Mouse (Mus musculus) MEL (cell line): ENCODE measurements around the gene Zfp277. TPM values are rescaled to one million over a fixed set of nuclear protein-coding genes. Genes with fewer than 3 reads are reported as not detected.

Experiments
- DNase-seq: peaks from one replicate; pipeline ENCODE4 v3.0.0; 2011; ENCODE audit warnings: low read depth, low spot score
- H3K27ac ChIP-seq: 2 replicates; pipeline ENCODE4 v1.5.1; 2012; ENCODE audit warnings: low read depth, mild to moderate bottlenecking, control low read depth, low read length, moderate library complexity; ENCODE audit not compliant: control insufficient read depth
- H3K27me3 ChIP-seq, 2 experiments: fragments of 150-350 bp in 1 of 2; sonication (generic) in 1 of 2; 2 replicates each; pipeline ENCODE4 v1.6.1; 2012; ENCODE audit warnings: low read length in 2 of 2, mild to moderate bottlenecking in 2 of 2, improper control_type of control experiment in 1 of 2, moderate library complexity in 1 of 2; ENCODE audit not compliant: insufficient read depth in 2 of 2, control insufficient read depth in 1 of 2
- H3K36me3 ChIP-seq, 2 experiments: 2 replicates each; pipeline ENCODE4 v1.6.1; 2012 to 2014; ENCODE audit warnings: low read length in 2 of 2, improper control_type of control experiment in 1 of 2, inconsistent platforms in 1 of 2, mild to moderate bottlenecking in 1 of 2; ENCODE audit not compliant: insufficient read depth in 2 of 2, control insufficient read depth in 1 of 2
- H3K4me1 ChIP-seq, 2 experiments: fragments of 150-350 bp in 1 of 2; sonication (generic) in 1 of 2; 2 replicates each; pipeline ENCODE4 v1.6.1; 2012; ENCODE audit warnings: low read length in 2 of 2, improper control_type of control experiment in 1 of 2, mild to moderate bottlenecking in 1 of 2; ENCODE audit not compliant: insufficient read depth in 2 of 2, control insufficient read depth in 1 of 2
- H3K4me3 ChIP-seq, 2 experiments: fragments of 150-350 bp in 1 of 2; sonication (generic) in 1 of 2; 2 replicates each; pipeline ENCODE4 v1.5.1; 2012; ENCODE audit warnings: low read depth in 2 of 2, low read length in 2 of 2, mild to moderate bottlenecking in 2 of 2, moderate library complexity in 2 of 2, control low read depth in 1 of 2, improper control_type of control experiment in 1 of 2; ENCODE audit not compliant: control insufficient read depth in 1 of 2, insufficient read depth in 1 of 2
- H3K79me2 ChIP-seq: 2 replicates; pipeline ENCODE4 v1.6.1; 2012; ENCODE audit warnings: mild to moderate bottlenecking, low read length, moderate library complexity; ENCODE audit not compliant: control insufficient read depth, poor library complexity, insufficient read depth
- H3K9ac ChIP-seq: 2 replicates; pipeline ENCODE4 v1.6.1; 2012; ENCODE audit warnings: low read depth, mild to moderate bottlenecking, control low read depth, low read length, moderate library complexity; ENCODE audit not compliant: control insufficient read depth, poor library complexity, severe bottlenecking
- H3K9me3 ChIP-seq: fragments of 150-350 bp; sonication (generic); replicated peaks from 2 replicates; pipeline ENCODE4 v1.6.1; 2012; ENCODE audit warnings: mild to moderate bottlenecking, low read length, improper control_type of control experiment, moderate library complexity; ENCODE audit not compliant: insufficient read depth
- CHD1 ChIP-seq: IDR thresholded peaks from 2 replicates; pipeline ENCODE4 v1.6.1; 2012; ENCODE audit warnings: low read depth, mild to moderate bottlenecking, inconsistent platforms, low read length, improper control_type of control experiment
- CHD2 ChIP-seq: IDR thresholded peaks from 2 replicates; pipeline ENCODE4 v1.6.1; 2011; ENCODE audit warnings: low read length, improper control_type of control experiment
- E2F4 ChIP-seq: IDR thresholded peaks from 2 replicates; pipeline ENCODE4 v1.6.1; 2011; ENCODE audit warnings: low read depth, low read length, improper control_type of control experiment, borderline replicate concordance
- ETS1 ChIP-seq: IDR thresholded peaks from 2 replicates; pipeline ENCODE4 v1.6.1; 2012; ENCODE audit warnings: low read depth, mild to moderate bottlenecking, inconsistent platforms, low read length, improper control_type of control experiment, moderate library complexity
- GABPA ChIP-seq: IDR thresholded peaks from 2 replicates; pipeline ENCODE4 v1.6.1; 2012; ENCODE audit warnings: low read depth, mild to moderate bottlenecking, inconsistent platforms, low read length, improper control_type of control experiment, moderate library complexity
- HCFC1 ChIP-seq: IDR thresholded peaks from 2 replicates; pipeline ENCODE4 v1.6.1; 2012; ENCODE audit warnings: low read depth, mild to moderate bottlenecking, inconsistent platforms, low read length, improper control_type of control experiment, moderate library complexity
- MAFK ChIP-seq: IDR thresholded peaks from 2 replicates; pipeline ENCODE4 v1.6.1; 2011; ENCODE audit warnings: low read depth, mild to moderate bottlenecking, low read length, improper control_type of control experiment, borderline replicate concordance
- MYB ChIP-seq: IDR thresholded peaks from 2 replicates; pipeline ENCODE4 v1.6.1; 2011; ENCODE audit warnings: mild to moderate bottlenecking, low read depth, low read length, improper control_type of control experiment
- MYC ChIP-seq: IDR thresholded peaks from 2 replicates; pipeline ENCODE4 v1.6.1; 2011; ENCODE audit warnings: low read depth, mild to moderate bottlenecking, low read length, improper control_type of control experiment, moderate library complexity
- NELFE ChIP-seq: IDR thresholded peaks from 2 replicates; pipeline ENCODE4 v1.6.1; 2011; ENCODE audit warnings: low read depth, low read length, improper control_type of control experiment
- POLR2AphosphoS2 ChIP-seq: IDR thresholded peaks from 2 replicates; pipeline ENCODE4 v1.6.1; 2011; ENCODE audit warnings: low read length, improper control_type of control experiment
- POLR2AphosphoS5 ChIP-seq: IDR thresholded peaks from 2 replicates; pipeline ENCODE4 v1.6.1; 2012; ENCODE audit warnings: low read depth, borderline replicate concordance, mild to moderate bottlenecking, inconsistent platforms, low read length, moderate library complexity, mixed read lengths
- SIN3A ChIP-seq: IDR thresholded peaks from 2 replicates; pipeline ENCODE4 v1.6.1; 2012; ENCODE audit warnings: low read length, improper control_type of control experiment, inconsistent platforms
- TAL1 ChIP-seq: IDR thresholded peaks from 2 replicates; pipeline ENCODE4 v1.6.1; 2012; ENCODE audit warnings: mild to moderate bottlenecking, inconsistent platforms, low read length, moderate library complexity, mixed read lengths
- TBP ChIP-seq: IDR thresholded peaks from 2 replicates; pipeline ENCODE4 v1.8.0; 2011; ENCODE audit warnings: low read depth, low read length, improper control_type of control experiment
- TCF12 ChIP-seq: IDR thresholded peaks from 2 replicates; pipeline ENCODE4 v1.6.1; 2014; ENCODE audit warnings: low read depth, mild to moderate bottlenecking, inconsistent platforms, low read length, improper control_type of control experiment, moderate library complexity
- ZC3H11A ChIP-seq: IDR thresholded peaks from 2 replicates; pipeline ENCODE4 v1.6.1; 2012; ENCODE audit warnings: low read depth, mild to moderate bottlenecking, inconsistent platforms, low read length, improper control_type of control experiment
- ZKSCAN1 ChIP-seq: IDR thresholded peaks from 2 replicates; pipeline ENCODE4 v1.6.1; 2012; ENCODE audit warnings: low read depth, mild to moderate bottlenecking, inconsistent platforms, low read length, improper control_type of control experiment, moderate library complexity
- ZMIZ1 ChIP-seq: IDR thresholded peaks from 2 replicates; pipeline ENCODE4 v1.6.1; 2012; ENCODE audit warnings: low read depth, mild to moderate bottlenecking, inconsistent platforms, low read length, improper control_type of control experiment, moderate library complexity
- ZNF384 ChIP-seq: IDR thresholded peaks from 2 replicates; pipeline ENCODE4 v1.6.1; 2012; ENCODE audit warnings: low read depth, mild to moderate bottlenecking, inconsistent platforms, low read length, improper control_type of control experiment
- polyA plus RNA-seq, 2 experiments: library from polyadenylated mRNA; stranded (reverse) in 1 of 2; unstranded in 1 of 2; fragments of >175 nt in 1 of 2; fragments of >200 nt in 1 of 2; gene quantifications; 2 replicates each; pipeline versions ENCODE4 v1.2.1 to v1.2.4; 2012; ENCODE audit warnings: low replicate concordance in 2 of 2, low read depth in 1 of 2; ENCODE audit not compliant: insufficient read length in 2 of 2, insufficient read depth in 1 of 2, missing spikeins in 1 of 2
- total RNA-seq: library from RNA; depleted of rRNA; stranded (reverse); fragments of 300-350 nt; gene quantifications from 2 replicates; pipeline ENCODE4 v1.2.3, GENCODE M21; 2012

The Zfp277 gene
- total and polyA plus RNA-seq, 3 experiments: 1.1 to 1.9 TPM; not detected in 1

GRCm38 (mm10) chr12:40463828-40464227, 18.1 kb upstream of the Zfp277 start:
- TF ChIP-seq CHD2 (no peak), TBP (no peak), ZMIZ1 (no peak), TAL1 (no peak), ZNF384 (no peak), SIN3A (no peak), ZC3H11A (no peak)
- no peak for DNase-seq
- H3K27ac ChIP-seq: no peak overlapping the region
- H3K79me2 ChIP-seq: no peaks in the 10 kb centered on the region
- H3K4me1 ChIP-seq: no peaks in the 10 kb centered on the region
- peaks cover 0 to 2% of the 10 kb centered on the region in 2 experiments; a peak in 3 of 4 replicates for H3K27me3 ChIP-seq
- no peaks in the 10 kb centered on the region for H3K9me3 ChIP-seq
- H3K36me3 ChIP-seq: no peaks in the 10 kb centered on the region
- H3K9ac ChIP-seq: no peak overlapping the region
- no peak overlapping the region for H3K4me3 ChIP-seq

- Histone ChIP-seq H3K36me3 (no peaks in the 10 kb centered on the region), H3K79me2 (no peaks in the 10 kb centered on the region), H3K4me1 (no peaks in the 10 kb centered on the region), H3K9me3 (no peaks in the 10 kb centered on the region), H3K27me3 (peaks cover 0 to 2% of the 10 kb centered on the region in 2 experiments; a peak in 3 of 4 replicates), H3K9ac (no peak overlapping the region), H3K4me3 (no peak overlapping the region), H3K27ac (no peak overlapping the region)
- TF ChIP-seq TCF12 (no peak), ZKSCAN1 (no peak), CHD1 (no peak), POLR2AphosphoS5 (no peak), E2F4 (no peak), ZNF384 (no peak), GABPA (no peak), ZC3H11A (no peak), MYC (no peak), MYB (no peak), NELFE (no peak), TBP (no peak), MAFK (no peak), ETS1 (no peak), HCFC1 (no peak), POLR2AphosphoS2 (no peak)
- DNase-seq: no peak
Measured at GRCm38 (mm10) chr12:40462693-40463235, 17.1 kb upstream of the Zfp277 start.
